Mouse (Mus musculus) ES-Bruce4 (cell line): ENCODE measurements around the gene Hhipl1.

Experiments
- CTCF ChIP-seq: IDR thresholded peaks from one replicate; pipeline ENCODE4 v1.8.1; 2011; ENCODE audit warnings: low read depth, low read length
- EP300 ChIP-seq: IDR thresholded peaks from 2 replicates; pipeline ENCODE4 v1.6.1; 2011; ENCODE audit warnings: low read depth, low read length; ENCODE audit not compliant: insufficient read depth
- POLR2A ChIP-seq: IDR thresholded peaks from one replicate; pipeline ENCODE4 v1.8.1; 2011; ENCODE audit warnings: low read length; ENCODE audit not compliant: insufficient read depth

DNA sequence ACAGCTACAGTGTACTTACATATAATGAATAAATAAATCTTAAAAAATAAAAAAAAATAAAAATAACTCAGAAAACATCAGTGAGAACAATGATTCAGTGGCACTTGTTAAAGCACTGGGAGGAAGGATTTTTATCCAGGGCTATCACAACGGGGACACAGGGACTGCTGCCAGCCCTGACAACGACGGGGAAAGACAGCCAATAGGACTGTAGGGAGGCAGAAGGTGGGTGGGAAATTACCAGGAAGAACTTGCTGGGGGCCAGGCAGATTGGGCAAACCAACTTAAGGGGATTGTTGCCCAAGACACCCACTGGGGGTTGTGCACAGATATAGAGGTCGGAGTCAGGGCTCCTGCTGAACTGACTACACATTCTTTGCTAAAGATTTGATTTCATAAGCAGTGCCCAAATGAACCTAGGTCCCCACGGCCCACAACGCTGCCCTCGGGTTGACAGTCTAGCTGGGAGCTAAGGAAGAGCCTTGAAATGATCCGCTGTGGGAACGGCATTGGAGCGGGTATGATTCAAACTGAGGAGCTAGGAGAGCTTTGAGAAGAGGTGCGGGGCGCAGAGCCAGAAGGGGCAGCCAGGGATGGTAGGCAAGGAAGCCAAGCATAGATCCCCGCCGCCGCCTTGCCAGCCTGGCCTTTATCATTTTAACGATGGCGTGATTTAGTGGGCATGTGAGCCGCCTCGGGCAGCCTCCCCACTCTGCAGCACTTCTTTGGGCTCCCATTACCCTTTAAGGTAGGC, 17.8 kb upstream of the Hhipl1 start:
- TF ChIP-seq EP300, result no peak
- no peak for TF ChIP-seq POLR2A
- no peak for TF ChIP-seq CTCF
